Mouse (Mus musculus): ENCODE measurements around the gene Spaca6. TPM values are rescaled to one million over a fixed set of nuclear protein-coding genes. Genes with fewer than 3 reads are reported as not detected.

Gene Spaca6
- 1.1 to 2.8 TPM (median 1.6 TPM) in 3 of 4 replicates, not detected in the other for total RNA-seq (2023; ENCODE audit: inconsistent age)

GRCm38 (mm10) chr17:17826751-17827657 lies at the start of gene Spaca6:
Gene Spaca6, plus strand, starts transcription at chr17:17827158.

DNA sequence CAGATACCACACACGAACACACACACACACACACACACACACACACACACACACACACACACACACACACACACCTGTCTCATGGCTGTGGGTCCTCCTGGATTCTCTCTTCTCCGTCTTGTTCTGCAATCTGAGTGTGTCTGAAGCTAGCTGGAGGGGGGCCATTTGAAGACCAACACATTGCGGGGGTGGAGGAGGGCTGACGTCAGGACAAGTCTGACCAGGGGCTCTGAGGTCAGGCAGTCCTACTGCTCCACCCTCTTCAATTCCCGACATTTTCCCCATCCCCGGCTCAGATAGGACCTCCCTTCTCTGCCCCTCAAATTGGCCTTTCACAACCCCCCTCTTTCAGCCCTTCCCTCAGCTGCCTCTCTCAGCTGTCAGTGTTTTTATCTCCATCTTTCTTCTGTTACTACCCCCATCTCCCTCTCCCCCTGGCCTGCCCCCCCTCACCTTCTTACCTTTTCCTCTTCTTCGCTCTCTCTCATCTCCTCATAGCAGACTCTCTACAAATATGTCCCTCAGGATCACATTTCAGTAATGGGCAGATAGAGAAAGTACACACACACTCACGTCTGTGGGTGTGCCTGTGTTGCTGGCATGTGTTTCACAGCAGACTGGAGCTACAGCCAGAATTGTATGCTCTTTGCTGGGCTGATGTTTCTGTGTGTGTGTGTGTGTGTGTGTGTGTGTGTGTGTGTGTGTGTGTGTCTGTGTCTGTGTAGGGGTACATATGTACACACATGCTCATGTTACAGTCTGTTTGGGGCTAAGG lies 28.3 kb downstream of the Spaca6 start, which contains the start of gene Has1:
Has1 (minus strand) TSS at position 142 of the 775 bp plus-strand sequence.

GRCm38 (mm10) chr17:17883840-17884239 lies 56.9 kb downstream of the Spaca6 start, which contains the start of gene Fpr1:
Gene Fpr1, minus strand, starts transcription at chr17:17883940.

GRCm38 (mm10) chr17:17887774-17888248 lies 60.9 kb downstream of the Spaca6 start, which contains the start of the genes Fpr2 and Fpr3:
Gene Fpr2, plus strand, starts transcription at chr17:17887824.
Gene Fpr3, plus strand, starts transcription at chr17:17887852.

Other genes with a start within 250 kb of the Spaca6 start
- 139 to 168 TPM (median 155 TPM) in 4 replicates for gene Lnpep, start 202.1 kb upstream of the Spaca6 start, total RNA-seq (2023; ENCODE audit: inconsistent age)
- gene Vmn2r90, start 123.4 kb upstream of the Spaca6 start, total RNA-seq (2023; ENCODE audit: inconsistent age), result not detected in 4 replicates
- gene Has1, start 28.0 kb downstream of the Spaca6 start, total RNA-seq (2023; ENCODE audit: inconsistent age), result not detected in 4 replicates
- gene Fpr1, start 56.8 kb downstream of the Spaca6 start, total RNA-seq (2023; ENCODE audit: inconsistent age), result 0.51 to 1.3 TPM in 2 of 4 replicates, not detected in the others
- gene Fpr2, start 60.7 kb downstream of the Spaca6 start, total RNA-seq (2023; ENCODE audit: inconsistent age), result 1.4 TPM in 2 of 4 replicates, not detected in the others
- gene Fpr3, start 60.7 kb downstream of the Spaca6 start, total RNA-seq (2023; ENCODE audit: inconsistent age), result not detected in 4 replicates
- not detected in 4 replicates for gene Fpr-rs4, start 194.6 kb downstream of the Spaca6 start, total RNA-seq (2023; ENCODE audit: inconsistent age)
- gene Vmn2r124, start 222.3 kb downstream of the Spaca6 start, total RNA-seq (2023; ENCODE audit: inconsistent age), result not detected in 4 replicates